Mouse (Mus musculus) lung, embryonic 14.5 days (tissue): Measurements from ENCODE around the gene Gtf2a1l. TPM values are rescaled to one million over a fixed set of nuclear protein-coding genes. Genes with fewer than 3 reads are reported as not detected.

Experiments
- ATAC-seq: fragments of 200-750 bp; cut with Nextera tagmentation; 2 replicates; pipeline ENCODE4 v1.8.0; 2017; ENCODE audit warnings: mild to moderate bottlenecking, moderate TSS enrichment, moderate library complexity; ENCODE audit not compliant: insufficient read depth
- DNase-seq: peaks from one replicate; pipeline ENCODE4 v3.0.0-alpha.2; 2015
- H3K27ac ChIP-seq: fragments of 300-500 bp; sonication (generic); 2 replicates; pipeline ENCODE4 v1.5.1; 2014; ENCODE audit warnings: low read depth, mild to moderate bottlenecking, moderate library complexity
- H3K27me3 ChIP-seq: fragments of 300-500 bp; sonication (generic); 2 replicates; pipeline ENCODE4 v1.6.1; 2014; ENCODE audit warnings: low read length, control low read depth; ENCODE audit not compliant: insufficient read depth
- H3K36me3 ChIP-seq: fragments of 300-500 bp; sonication (generic); 2 replicates; pipeline ENCODE4 v1.6.1; 2014; ENCODE audit warnings: control low read depth; ENCODE audit not compliant: insufficient read depth
- H3K4me1 ChIP-seq: fragments of 300-500 bp; sonication (generic); 2 replicates; pipeline ENCODE4 v1.6.1; 2014; ENCODE audit warnings: antibody characterized with exemption, control low read depth; ENCODE audit not compliant: insufficient read depth
- H3K4me2 ChIP-seq: fragments of 300-500 bp; sonication (generic); 2 replicates; pipeline ENCODE4 v1.6.1; 2014; ENCODE audit warnings: mild to moderate bottlenecking
- H3K4me3 ChIP-seq: fragments of 300-500 bp; sonication (generic); 2 replicates; pipeline ENCODE4 v1.5.1; 2014; ENCODE audit warnings: low read depth, low read length
- H3K9ac ChIP-seq: fragments of 300-500 bp; sonication (generic); 2 replicates; pipeline ENCODE4 v1.6.1; 2014
- H3K9me3 ChIP-seq: fragments of 300-500 bp; sonication (generic); 2 replicates; pipeline ENCODE4 v1.6.1; 2016; ENCODE audit warnings: low read depth, low read length, control low read depth
- CTCF ChIP-seq: IDR thresholded peaks from 2 replicates; pipeline ENCODE4 v1.5.1; 2016; ENCODE audit warnings: antibody characterized with exemption, low read depth
- WGBS: fragments of 180-500 bp; shearing (Covaris S2); extraction: QIAGEN DNeasy Blood & Tissue Kit; methylation state at CpG from one replicate; pipeline ENCODE4 v1.1.7; 2014; 5-methylcytosine and 5-hydroxymethylcytosine counted together
- polyA plus RNA-seq: library from polyadenylated mRNA; unstranded; fragments of >200 nt; fragmentation: Nextera tagmentation; extraction: Ambion mirVana; gene quantifications from 2 replicates; pipeline ENCODE4 v1.2.1, GENCODE M21; 2014

Gene Gtf2a1l
- polyA plus RNA-seq, 1 experiment from 2014 or later = not detected

GRCm38 (mm10) chr17:88752827-88753471, 84.5 kb downstream of the Gtf2a1l start:
- ATAC-seq = peak; percentile 62; the same call in 1 of the 2 replicates

GRCm38 (mm10) chr17:88753472-88753857, 85.0 kb downstream of the Gtf2a1l start:
- WGBS = 54% methylated on average over 12 of the region's 12 CpGs
- H3K27ac ChIP-seq = no peak overlapping the region
- no peaks in the 10 kb centered on the region for H3K27me3 ChIP-seq
- ATAC-seq (no peak), DNase-seq (no peak)
- peak overlapping the region; percentile 40 for H3K4me2 ChIP-seq
- no peaks in the 10 kb centered on the region for H3K4me1 ChIP-seq
- H3K9me3 ChIP-seq = no peaks in the 10 kb centered on the region
- H3K36me3 ChIP-seq = no peaks in the 10 kb centered on the region
- H3K9ac ChIP-seq = no peak overlapping the region
- no peak overlapping the region for H3K4me3 ChIP-seq
- TF ChIP-seq CTCF = no peak

More at GRCm38 (mm10) chr17:88752827-88753471, 84.5 kb downstream of the Gtf2a1l start:
- no peaks in the 10 kb centered on the region for H3K9me3 ChIP-seq
- no peak overlapping the region for H3K4me3 ChIP-seq
- H3K4me2 ChIP-seq = peak overlapping the region; percentile 40
- peak; percentile 79 for DNase-seq
- H3K36me3 ChIP-seq = no peaks in the 10 kb centered on the region
- peak; percentile 78 for TF ChIP-seq CTCF
- no peak overlapping the region for H3K9ac ChIP-seq
- H3K4me1 ChIP-seq = no peaks in the 10 kb centered on the region
- no peak overlapping the region for H3K27ac ChIP-seq
- 8% methylated on average over 17 of the region's 17 CpGs for WGBS
- H3K27me3 ChIP-seq = no peaks in the 10 kb centered on the region

- no peak overlapping the region for H3K9ac ChIP-seq
- H3K27me3 ChIP-seq = no peaks in the 10 kb centered on the region
- DNase-seq (no peak), ATAC-seq (no peak)
- H3K27ac ChIP-seq = no peak overlapping the region
- TF ChIP-seq CTCF = no peak
- H3K9me3 ChIP-seq = no peaks in the 10 kb centered on the region
- WGBS = 55% methylated on average over 6 of the region's 6 CpGs
- no peak overlapping the region for H3K4me3 ChIP-seq
- H3K4me2 ChIP-seq = no peak overlapping the region
- no peaks in the 10 kb centered on the region for H3K4me1 ChIP-seq
- no peaks in the 10 kb centered on the region for H3K36me3 ChIP-seq
Measured at GRCm38 (mm10) chr17:88755776-88756175, 87.3 kb downstream of the Gtf2a1l start.

GRCm38 (mm10) chr17:88758003-88758437, 89.6 kb downstream of the Gtf2a1l start:
- TF ChIP-seq CTCF = no peak
- DNase-seq = peak; percentile 33
- 13% methylated on average over 9 of the region's 9 CpGs for WGBS
- Histone ChIP-seq H3K4me1 (no peaks in the 10 kb centered on the region), H3K27me3 (no peaks in the 10 kb centered on the region), H3K4me2 (no peak overlapping the region), H3K4me3 (no peak overlapping the region), H3K36me3 (no peaks in the 10 kb centered on the region), H3K27ac (no peak overlapping the region), H3K9me3 (no peaks in the 10 kb centered on the region), H3K9ac (no peak overlapping the region)
- no peak for ATAC-seq

GRCm38 (mm10) chr17:88763396-88764135, 95.1 kb downstream of the Gtf2a1l start:
- Histone ChIP-seq H3K4me2 (no peak overlapping the region), H3K9me3 (no peaks in the 10 kb centered on the region), H3K27me3 (no peaks in the 10 kb centered on the region), H3K27ac (no peak overlapping the region), H3K4me1 (no peaks in the 10 kb centered on the region), H3K4me3 (no peak overlapping the region), H3K36me3 (no peaks in the 10 kb centered on the region), H3K9ac (no peak overlapping the region)
- TF ChIP-seq CTCF = no peak
- WGBS = 40% methylated on average over 5 of the region's 5 CpGs
- DNase-seq = no peak
- no peak for ATAC-seq

GRCm38 (mm10) chr17:88764136-88764485, 95.7 kb downstream of the Gtf2a1l start:
- 76% methylated on average over 3 of the region's 3 CpGs for WGBS
- ATAC-seq = peak; percentile 30; the same call in 1 of the 2 replicates
- Histone ChIP-seq H3K4me1 (no peaks in the 10 kb centered on the region), H3K9ac (no peak overlapping the region), H3K4me2 (no peak overlapping the region), H3K27ac (no peak overlapping the region), H3K27me3 (no peaks in the 10 kb centered on the region), H3K36me3 (no peaks in the 10 kb centered on the region), H3K9me3 (no peaks in the 10 kb centered on the region), H3K4me3 (no peak overlapping the region)
- no peak for TF ChIP-seq CTCF
- no peak for DNase-seq

Other genes starting within 250 kb of the Gtf2a1l start
- gene Foxn2, start 227.9 kb upstream of the Gtf2a1l start, polyA plus RNA-seq = 15.1 and 15.3 TPM in 2 replicates
- gene Ppp1r21, start 138.5 kb upstream of the Gtf2a1l start, polyA plus RNA-seq = 26.4 and 28.7 TPM in 2 replicates
- gene Ston1, start 71.0 kb upstream of the Gtf2a1l start, polyA plus RNA-seq = 11.0 and 11.7 TPM in 2 replicates
- gene Lhcgr, start 123.3 kb downstream of the Gtf2a1l start, polyA plus RNA-seq = 0.31 and 0.61 TPM in 2 replicates